Mouse (Mus musculus): Measurements from ENCODE around the gene Cntnap5a. TPM values are rescaled to one million over a fixed set of nuclear protein-coding genes. Genes with fewer than 3 reads are reported as not detected.
"Not testable (repeated sequence)": the region's sequence is repeated elsewhere in the genome, so short reads cannot be mapped to it uniquely, and the experiment has no call there.

The Cntnap5a gene
- total RNA-seq, 4 experiments from 2014 or later = 24.0 to 28.1 (median 25.5) TPM

DNA sequence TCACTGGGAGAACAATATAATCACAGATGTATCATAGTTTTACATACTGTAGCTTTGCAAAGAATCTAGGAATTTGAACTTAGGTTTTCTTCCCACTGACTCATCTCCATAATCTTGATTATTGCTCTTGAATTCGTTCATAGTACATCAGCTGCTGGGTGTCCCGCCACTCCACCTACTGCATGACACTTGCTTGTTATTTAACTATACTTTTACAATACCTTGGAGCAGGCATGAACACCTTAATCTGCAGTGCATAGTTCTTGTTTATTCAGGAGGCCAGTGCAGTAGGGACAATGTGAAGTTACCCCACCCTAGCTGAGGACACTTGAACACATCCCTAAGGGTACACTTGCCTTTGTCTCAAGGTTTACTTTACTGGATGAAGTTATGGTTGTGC is 352.3 kb downstream of the Cntnap5a start:
- no peak for DNase-seq (ENCODE audit: low spot score in 2 of 2)

DNA sequence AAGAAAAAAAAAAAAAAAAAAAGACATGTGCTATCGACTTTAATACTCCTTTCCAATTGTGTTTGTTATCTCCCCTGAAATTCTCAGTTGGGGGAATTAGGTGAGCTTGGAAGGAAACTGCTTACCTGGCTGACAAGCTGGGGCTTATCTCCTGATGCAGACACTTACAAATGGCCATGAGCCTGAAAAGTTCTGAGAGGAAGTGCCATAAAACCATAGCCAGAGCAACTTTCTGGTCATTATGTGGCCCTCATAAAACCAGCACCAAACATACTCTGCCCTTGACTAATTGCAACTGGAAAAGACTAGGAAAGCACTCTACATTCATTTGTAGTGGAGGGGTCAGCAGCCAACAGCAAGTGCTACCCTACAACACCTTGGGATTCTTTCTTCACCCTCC is 359.5 kb downstream of the Cntnap5a start:
- DNase-seq (ENCODE audit: low spot score in 2 of 2) = no peak

GRCm38 (mm10) chr1:116107010-116107723 is 422.6 kb downstream of the Cntnap5a start:
- DNase-seq (ENCODE audit: low spot score in 2 of 2) = no peak

DNA sequence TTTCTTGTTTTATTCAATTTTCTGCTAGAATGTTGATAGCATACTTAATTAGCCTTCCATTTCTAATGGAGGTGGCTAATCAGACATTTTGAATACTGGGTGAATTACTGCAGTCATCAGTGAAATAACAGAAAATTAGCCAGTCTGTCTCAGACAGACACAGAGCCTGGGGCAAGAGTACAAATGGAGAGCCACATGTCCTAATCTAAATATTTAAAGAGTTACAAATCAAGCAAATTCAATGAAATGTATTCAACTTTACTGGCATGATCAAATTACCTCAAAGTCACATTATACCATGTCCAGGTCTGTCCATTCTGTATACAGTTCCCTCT is 423.1 kb downstream of the Cntnap5a start:
- DNase-seq (ENCODE audit: low spot score in 2 of 2) = no peak

GRCm38 (mm10) chr1:116108381-116108780 is 423.8 kb downstream of the Cntnap5a start:
- no peak for DNase-seq (ENCODE audit: low spot score in 2 of 2)

GRCm38 (mm10) chr1:116125767-116126166 is 441.2 kb downstream of the Cntnap5a start:
- no peak for DNase-seq (ENCODE audit: low spot score in 2 of 2)

GRCm38 (mm10) chr1:116127085-116127484 is 442.5 kb downstream of the Cntnap5a start:
- no peak for DNase-seq (ENCODE audit: low spot score in 2 of 2)

DNA sequence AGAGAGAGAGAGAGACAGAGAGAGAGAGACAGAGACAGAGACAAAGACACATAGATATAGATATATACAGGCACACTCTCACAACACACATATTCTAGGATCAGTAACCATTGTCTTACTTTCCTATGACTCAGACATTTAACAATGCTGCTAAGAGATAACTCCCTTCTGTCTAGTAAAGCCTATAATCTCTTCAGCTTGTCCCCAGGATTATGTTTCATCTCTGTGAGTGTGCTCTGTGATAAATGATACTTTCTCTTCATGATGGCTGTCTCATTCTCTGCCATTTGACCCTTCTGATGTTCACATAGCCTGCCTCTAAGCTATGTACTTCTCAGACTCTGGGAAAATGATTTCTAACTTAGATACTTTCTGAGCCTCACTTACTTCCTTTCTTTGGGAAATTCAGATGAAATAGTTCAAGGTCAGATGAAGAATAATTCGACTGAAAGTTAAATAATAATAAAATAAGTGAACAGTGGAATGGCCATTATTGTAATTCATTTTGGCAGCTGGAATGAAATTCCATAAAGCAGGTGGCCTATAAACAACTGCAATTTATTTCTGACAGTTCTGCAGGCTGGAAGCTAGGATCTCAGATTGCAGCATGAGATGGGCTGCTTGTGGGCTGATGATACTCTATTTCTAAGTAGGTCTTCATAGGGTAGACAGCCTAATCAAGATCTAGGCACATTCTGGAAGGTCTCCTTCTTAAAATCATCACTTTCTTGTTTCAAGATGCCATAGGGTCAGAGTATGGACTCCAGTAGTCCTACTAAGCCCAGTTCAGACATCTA is 444.1 kb downstream of the Cntnap5a start:
- no peak for DNase-seq (ENCODE audit: low spot score in 2 of 2)

- no peak for DNase-seq (ENCODE audit: low spot score in 2 of 2)
These were observed 447.9 kb downstream of the Cntnap5a start for GRCm38 (mm10) chr1:116132471-116132870.

DNA sequence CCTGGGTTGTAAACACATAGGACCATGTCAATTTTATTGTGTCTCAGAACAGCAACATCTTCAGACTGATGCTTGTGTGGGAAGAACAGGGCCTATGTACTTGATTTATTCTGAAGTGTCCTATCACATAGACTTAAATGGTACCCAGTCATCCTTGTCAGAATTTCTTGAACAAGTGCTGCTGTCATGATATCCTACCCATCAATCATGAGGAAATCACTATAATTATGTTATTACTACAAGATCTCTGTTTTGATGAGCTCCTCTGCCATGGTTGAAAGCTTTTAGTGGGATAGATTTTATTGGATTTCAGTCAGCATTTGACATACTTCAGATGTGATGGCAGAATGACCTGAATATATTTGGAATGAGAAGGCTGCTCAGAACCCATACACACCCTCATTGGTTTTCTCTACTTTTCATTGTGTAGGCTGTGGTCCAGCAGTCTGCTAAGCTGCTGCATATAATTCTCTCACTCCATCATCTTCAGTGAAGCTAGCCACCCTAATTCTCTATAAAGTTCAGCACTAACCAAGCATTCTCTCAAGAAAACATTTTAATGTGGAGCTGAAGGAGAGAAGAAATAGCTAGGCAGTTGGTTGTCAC is 465.3 kb downstream of the Cntnap5a start:
- DNase-seq (ENCODE audit: low spot score in 2 of 2) = no peak

- no peak for DNase-seq (ENCODE audit: low spot score in 2 of 2)
These were observed 499.9 kb downstream of the Cntnap5a start for GRCm38 (mm10) chr1:116184471-116184870.

DNA sequence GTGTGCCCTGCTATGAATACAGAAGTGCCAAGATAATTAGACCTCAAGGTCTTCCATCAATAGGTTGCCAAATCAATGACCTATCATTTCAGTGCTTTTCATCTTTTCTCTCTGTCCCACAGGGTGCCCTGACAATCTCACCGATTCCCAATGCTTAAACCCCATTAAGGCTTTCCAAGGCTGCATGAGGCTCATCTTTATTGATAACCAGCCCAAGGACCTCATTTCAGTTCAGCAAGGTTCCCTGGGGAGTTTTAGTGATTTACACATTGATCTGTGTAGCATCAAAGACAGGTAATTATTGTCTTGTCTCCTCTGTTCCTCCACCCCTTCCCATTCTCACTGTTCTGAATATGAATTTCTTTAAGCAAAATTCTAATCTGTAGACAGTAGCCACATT is 503.6 kb downstream of the Cntnap5a start:
- not testable (repeated sequence) for DNase-seq (ENCODE audit: low spot score in 2 of 2)

DNA sequence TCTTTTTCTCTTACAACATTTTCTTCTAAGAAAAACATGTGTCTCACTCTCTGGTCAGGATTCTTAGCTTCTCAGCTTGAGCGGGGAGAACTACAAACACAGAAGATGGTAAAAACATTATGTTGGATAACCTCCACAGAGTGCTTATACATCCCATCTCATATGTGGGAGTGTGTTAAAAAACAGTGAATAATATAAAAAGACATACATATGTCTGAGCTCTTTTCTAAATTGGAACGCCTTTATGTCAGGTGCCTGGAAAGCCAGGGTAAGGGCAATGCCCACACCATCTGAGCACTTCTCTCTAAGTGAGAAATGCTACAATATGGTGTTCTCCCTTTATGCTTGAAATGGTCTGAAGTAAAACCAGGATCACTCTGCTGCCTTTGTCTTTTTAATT is 507.7 kb downstream of the Cntnap5a start:
- DNase-seq (ENCODE audit: low spot score in 2 of 2) = peak in 1 of 2 experiments; percentile 19

GRCm38 (mm10) chr1:116216883-116217282 is 532.3 kb downstream of the Cntnap5a start:
- no peak for DNase-seq (ENCODE audit: low spot score in 2 of 2)

DNA sequence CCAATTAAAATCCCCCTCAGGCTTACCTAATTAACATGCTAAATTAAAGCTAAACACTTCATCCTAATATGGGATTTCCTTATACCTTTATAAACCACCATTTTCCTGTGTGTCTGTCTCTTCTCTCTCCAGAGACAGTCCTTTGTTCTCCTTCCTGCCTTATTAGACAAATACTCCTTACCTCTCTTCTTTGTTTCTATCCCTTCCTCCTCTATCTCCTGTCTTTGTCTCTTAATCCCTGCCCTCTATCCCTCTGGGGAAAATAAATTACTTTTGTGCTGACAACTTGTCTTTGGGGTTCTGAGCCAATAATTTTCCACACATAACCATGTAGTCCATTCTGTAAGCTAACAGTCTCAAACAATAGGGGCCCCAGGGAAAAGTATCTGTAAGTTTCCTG is 556.0 kb downstream of the Cntnap5a start:
- no peak for DNase-seq (ENCODE audit: low spot score in 2 of 2)

DNA sequence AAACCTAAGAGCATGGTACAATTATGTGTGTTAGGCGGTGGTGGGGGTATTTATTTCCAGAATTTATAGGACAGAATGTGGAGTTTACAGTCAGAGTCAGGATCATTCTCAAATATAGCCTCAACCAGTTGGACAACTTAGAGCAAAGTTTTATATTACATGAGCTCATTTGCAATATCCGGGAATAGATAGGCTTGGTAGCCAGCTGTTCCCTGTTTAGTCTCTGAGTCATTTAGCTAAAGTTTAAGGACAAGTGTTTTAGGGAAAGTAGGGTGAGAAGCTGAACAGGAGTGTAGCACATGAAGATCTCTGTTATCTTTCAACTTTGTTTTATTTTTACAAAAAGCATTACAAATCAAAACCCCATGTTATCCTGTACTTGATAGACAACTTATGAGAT is 559.3 kb downstream of the Cntnap5a start:
- peak in 1 of 2 experiments; percentile 9 for DNase-seq (ENCODE audit: low spot score in 2 of 2)

- no peak for DNase-seq (ENCODE audit: low spot score in 2 of 2)
These were observed 596.6 kb downstream of the Cntnap5a start for GRCm38 (mm10) chr1:116281144-116281543.

GRCm38 (mm10) chr1:116283968-116284367 is 599.4 kb downstream of the Cntnap5a start:
- DNase-seq (ENCODE audit: low spot score in 2 of 2) = no peak

- peak in 1 of 2 experiments; percentile 22 for DNase-seq (ENCODE audit: low spot score in 2 of 2)
These were observed 622.0 kb downstream of the Cntnap5a start for GRCm38 (mm10) chr1:116306555-116306954.

DNA sequence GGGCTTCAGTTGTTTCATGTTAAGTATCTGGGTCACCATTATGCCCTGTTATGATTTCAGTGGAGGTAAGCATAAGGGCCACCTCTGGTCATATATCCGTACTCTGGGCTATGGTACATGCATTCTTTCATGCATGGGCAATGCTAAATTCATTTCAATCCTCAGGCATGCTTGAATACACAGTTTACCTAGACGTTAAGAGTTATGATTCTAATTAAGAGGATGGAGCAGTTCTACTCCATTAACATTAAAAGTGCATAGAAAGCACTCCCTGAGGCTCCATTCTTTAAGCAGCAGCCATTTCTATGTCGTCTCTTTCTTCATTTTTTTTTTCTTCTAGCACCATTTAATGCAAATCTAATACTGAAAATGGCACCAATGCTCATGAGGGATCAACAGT is 627.0 kb downstream of the Cntnap5a start:
- DNase-seq (ENCODE audit: low spot score in 2 of 2) = no peak

GRCm38 (mm10) chr1:116313269-116313668 is 628.7 kb downstream of the Cntnap5a start:
- DNase-seq (ENCODE audit: low spot score in 2 of 2) = peak in 1 of 2 experiments; percentile 4

GRCm38 (mm10) chr1:116324505-116324904 is 639.9 kb downstream of the Cntnap5a start:
- DNase-seq (ENCODE audit: low spot score in 2 of 2) = no peak
